In genomic region chr7:80682630-80683029, GRCm38 (mm10) we compare ENCODE assay signal across 14 mouse cellular contexts. TPM values are rescaled to one million over a fixed set of nuclear protein-coding genes. Genes with fewer than 3 reads are reported as not detected.
DNase-seq lines count a peak whose midpoint lies in the region; ATAC-seq lines count a peak whose summit lies in the region.
"Had no signal": no experiment of that assay in that cellular context is flagged by ENCODE, and none has a peak within 500 bp of the region (broad histone marks: within the 10 kb centered on the region; RNA-seq: fewer than 3 reads in every experiment).

No protein-coding gene starts in this region.

- H3K4me2 ChIP-seq in hindbrain, embryonic 16.5 days (ENCODE audit: low read length), result no peak overlapping the region
- no peak overlapping the region for H3K4me2 ChIP-seq in liver, embryonic 13.5 days
- H3K4me2 ChIP-seq: embryonic facial prominence, embryonic 15.5 days; forebrain, embryonic 15.5 days; hindbrain, embryonic 14.5 days; limb, embryonic 15.5 days had no signal

- no peak overlapping the region for H3K9ac ChIP-seq in hindbrain, embryonic 16.5 days (ENCODE audit: low read depth, low read length)
- no peak overlapping the region for H3K9ac ChIP-seq in liver, embryonic 13.5 days
- H3K9ac ChIP-seq: embryonic facial prominence, embryonic 15.5 days; forebrain, embryonic 15.5 days; hindbrain, embryonic 14.5 days; limb, embryonic 15.5 days had no signal

- 0 out of 2 replicates have a peak overlapping the region, but pooled peaks have one; percentile 4 for H3K27ac ChIP-seq in hindbrain, embryonic 16.5 days (ENCODE audit: low read depth, low read length)
- H3K27ac ChIP-seq in hindbrain, embryonic 10.5 days, result no peak overlapping the region
- H3K27ac ChIP-seq in liver, embryonic 13.5 days, result no peak overlapping the region
- H3K27ac ChIP-seq: embryonic facial prominence, embryonic 15.5 days; forebrain, embryonic 15.5 days; hindbrain, embryonic 14.5 days; limb, embryonic 15.5 days had no signal

- no peak overlapping the region for H3K4me3 ChIP-seq in hindbrain, embryonic 16.5 days (ENCODE audit: low read length)
- H3K4me3 ChIP-seq in hindbrain, embryonic 10.5 days, result no peak overlapping the region
- no peak overlapping the region for H3K4me3 ChIP-seq in liver, embryonic 13.5 days (replicated peaks)
- H3K4me3 ChIP-seq: embryonic facial prominence, embryonic 15.5 days; forebrain, embryonic 15.5 days; limb, embryonic 15.5 days had no signal

- no peaks in the 10 kb centered on the region for H3K9me3 ChIP-seq in hindbrain, embryonic 16.5 days (ENCODE audit: control insufficient read depth, low read length)
- H3K9me3 ChIP-seq in hindbrain, embryonic 10.5 days, result no peaks in the 10 kb centered on the region
- H3K9me3 ChIP-seq in liver, embryonic 13.5 days (replicated peaks), result no peaks in the 10 kb centered on the region
- H3K9me3 ChIP-seq: embryonic facial prominence, embryonic 15.5 days; forebrain, embryonic 15.5 days; limb, embryonic 15.5 days had no signal

- ATAC-seq in hindbrain, embryonic 16.5 days, result no peak
- ATAC-seq in liver, embryonic 13.5 days (ENCODE audit: low read depth), result peak; percentile 23; the same call in 1 of the 2 replicates
- ATAC-seq: forebrain, embryonic 15.5 days had no signal

- WGBS in hindbrain, embryonic 16.5 days, result 67% methylated on average over 1 of the region's 1 CpGs
- WGBS in hindbrain, embryonic 10.5 days, result 75% methylated on average over 1 of the region's 1 CpGs
- 7% methylated on average over 1 of the region's 1 CpGs for WGBS in liver, embryonic 13.5 days (ENCODE audit: insufficient replicate concordance)

- no peaks in the 10 kb centered on the region for H3K36me3 ChIP-seq in hindbrain, embryonic 16.5 days (ENCODE audit: control insufficient read depth, insufficient read depth, low read length)
- no peaks in the 10 kb centered on the region for H3K36me3 ChIP-seq in hindbrain, embryonic 10.5 days
- H3K36me3 ChIP-seq in liver, embryonic 13.5 days, result no peaks in the 10 kb centered on the region
- H3K36me3 ChIP-seq: embryonic facial prominence, embryonic 15.5 days; forebrain, embryonic 15.5 days; limb, embryonic 15.5 days had no signal

- no peaks in the 10 kb centered on the region for H3K27me3 ChIP-seq in hindbrain, embryonic 16.5 days (replicated peaks; ENCODE audit: control insufficient read depth, insufficient read depth, low read length)
- H3K27me3 ChIP-seq in hindbrain, embryonic 10.5 days (ENCODE audit: insufficient read depth, poor library complexity, severe bottlenecking), result no peaks in the 10 kb centered on the region
- no peaks in the 10 kb centered on the region for H3K27me3 ChIP-seq in liver, embryonic 13.5 days
- H3K27me3 ChIP-seq: embryonic facial prominence, embryonic 15.5 days; forebrain, embryonic 15.5 days; limb, embryonic 15.5 days had no signal

- H3K4me1 ChIP-seq in hindbrain, embryonic 16.5 days (ENCODE audit: control insufficient read depth, insufficient read depth, low read depth, low read length), result peaks cover 10% of the 10 kb centered on the region
- peaks cover 30% of the 10 kb centered on the region for H3K4me1 ChIP-seq in hindbrain, embryonic 10.5 days (replicated peaks)
- peaks cover 58% of the 10 kb centered on the region for H3K4me1 ChIP-seq in liver, embryonic 13.5 days (replicated peaks)

- peak; percentile 12 for DNase-seq in adrenal gland, postnatal 14 days
- no peak for DNase-seq in adrenal gland, adult 8-10 months
- DNase-seq in hindbrain, embryonic 10.5 days (ENCODE audit: low spot score), result no peak
- DNase-seq in ES-CJ7 (ENCODE audit: low read depth, low spot score), result peak; percentile 29
- DNase-seq in liver, embryonic 13.5 days, result no peak
- DNase-seq in cerebellum, adult 11 months, result no peak
- DNase-seq in lung, adult 18-20 months, result no peak
- DNase-seq: cerebellum, adult 11-12 months; thymus, postnatal 36 days had no signal

RNA-seq across cellular contexts. Expression of gene Crtc3, which starts 6.0 kb away (rescaled TPM):
- total RNA-seq in adrenal gland, postnatal 14 days (2021), result 22.5 and 29.0 TPM in 2 replicates
- total RNA-seq in adrenal gland, adult 8-10 months (2022), result 10 to 100 TPM; 27.2 to 44.9 (median 35.5) TPM
- 14.2 and 16.1 TPM in 2 replicates for polyA plus RNA-seq in hindbrain, embryonic 16.5 days (2015; fragmentation: Nextera tagmentation; extraction: Ambion mirVana)
- polyA plus RNA-seq in hindbrain, embryonic 10.5 days (2016; fragmentation: Nextera tagmentation; extraction: Ambion mirVana), result 8.1 and 10.1 TPM in 2 replicates
- polyA plus RNA-seq in liver, embryonic 13.5 days (2015; fragmentation: Nextera tagmentation; extraction: Ambion mirVana), result 4.1 and 5.5 TPM in 2 replicates

Comparison
In these comparisons a context has a peak if more than half of its experiments do, and no peak if none do; other contexts are left out.
1. DNase-seq: peak in adrenal gland, postnatal 14 days (single experiment) and ES-CJ7 (single experiment); none in adrenal gland, adult 8-10 months (single experiment), hindbrain, embryonic 10.5 days (single experiment), liver, embryonic 13.5 days (single experiment), cerebellum, adult 11 months (single experiment) and lung, adult 18-20 months (0 of 2).